Mouse (Mus musculus) limb, embryonic 13.5 days (tissue): Measurements from ENCODE around the gene Btbd16. TPM values are rescaled to one million over a fixed set of nuclear protein-coding genes. Genes with fewer than 3 reads are reported as not detected.

Experiments
- ATAC-seq: fragments of 200-750 bp; cut with Nextera tagmentation; 2 replicates; pipeline ENCODE4 v1.8.0; 2017; ENCODE audit warnings: low read depth, moderate number of reproducible peaks, moderate TSS enrichment; ENCODE audit not compliant: low FRiP score
- H3K27ac ChIP-seq: fragments of 300-500 bp; sonication (generic); 2 replicates; pipeline ENCODE4 v1.5.1; 2015; ENCODE audit warnings: inconsistent platforms, mild to moderate bottlenecking, moderate library complexity
- H3K27me3 ChIP-seq: fragments of 300-500 bp; sonication (generic); 2 replicates; pipeline ENCODE4 v1.6.1; 2015; ENCODE audit warnings: mild to moderate bottlenecking, inconsistent platforms
- H3K36me3 ChIP-seq: fragments of 300-500 bp; sonication (generic); 2 replicates; pipeline ENCODE4 v1.6.1; 2015; ENCODE audit warnings: inconsistent platforms, mild to moderate bottlenecking, moderate library complexity
- H3K4me1 ChIP-seq: fragments of 300-500 bp; sonication (generic); 2 replicates; pipeline ENCODE4 v1.6.1; 2015; ENCODE audit warnings: inconsistent platforms
- H3K4me2 ChIP-seq: fragments of 300-500 bp; sonication (generic); replicated peaks from 2 replicates; pipeline ENCODE4 v1.6.1; 2015; ENCODE audit warnings: inconsistent platforms, mild to moderate bottlenecking, moderate library complexity
- H3K4me3 ChIP-seq: fragments of 300-500 bp; sonication (generic); 2 replicates; pipeline ENCODE4 v1.5.1; 2015; ENCODE audit warnings: moderate library complexity, mild to moderate bottlenecking, inconsistent platforms
- H3K9ac ChIP-seq: fragments of 300-500 bp; sonication (generic); 2 replicates; pipeline ENCODE4 v1.6.1; 2015; ENCODE audit warnings: mild to moderate bottlenecking, inconsistent platforms
- H3K9me3 ChIP-seq: fragments of 300-500 bp; sonication (generic); 2 replicates; pipeline ENCODE4 v1.6.1; 2016; ENCODE audit warnings: inconsistent platforms
- WGBS: fragments of 180-500 bp; shearing (Covaris S2); methylation state at CpG from one replicate; pipeline ENCODE4 v1.1.7; 2015; 5-methylcytosine and 5-hydroxymethylcytosine counted together
- polyA plus RNA-seq: library from polyadenylated mRNA; unstranded; fragments of >200 nt; fragmentation: Nextera tagmentation; extraction: Ambion mirVana; gene quantifications from 2 replicates; pipeline ENCODE4 v1.2.1, GENCODE M21; 2015

The Btbd16 gene
- 0.22 TPM in 1 of 2 replicates, not detected in the other for polyA plus RNA-seq

DNA sequence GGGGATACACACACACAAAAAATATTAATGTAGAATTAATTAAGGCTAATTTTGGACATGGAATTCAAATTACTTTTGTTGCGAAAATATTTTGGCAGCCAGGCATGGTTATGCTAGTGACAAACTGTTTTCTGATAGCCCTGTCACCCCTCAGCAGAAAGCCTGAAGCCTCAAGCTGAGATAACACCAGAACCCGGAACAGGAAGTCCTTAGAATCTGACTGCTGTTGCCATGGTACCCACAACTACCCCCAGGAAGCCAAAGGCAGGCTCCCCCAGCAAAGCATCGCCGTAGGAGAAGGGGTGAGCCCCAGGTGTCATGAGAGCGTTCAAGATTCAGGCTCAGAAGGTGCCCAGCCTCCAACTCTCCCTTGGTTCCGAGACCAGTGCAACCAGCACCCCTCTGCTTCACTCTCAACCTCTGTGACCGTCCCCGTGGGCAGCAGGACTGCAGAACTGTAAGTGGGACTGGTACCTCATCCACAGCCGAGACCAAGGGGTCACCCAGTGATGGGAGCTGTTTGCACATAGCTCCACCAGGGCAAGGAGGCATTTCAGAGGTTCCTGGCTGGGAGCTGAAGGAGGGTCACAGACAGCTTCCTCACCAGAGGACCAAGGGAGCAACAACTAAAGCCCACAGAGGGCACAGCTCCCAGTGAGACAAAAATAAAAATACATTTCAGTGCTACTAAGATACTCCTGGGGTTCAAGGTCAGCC, at the start of gene Btbd16:
Gene Btbd16 (plus strand): TSS at position 156 of the 717 bp plus-strand sequence.
- no peaks in the 10 kb centered on the region for H3K36me3 ChIP-seq
- H3K4me1 ChIP-seq: no peaks in the 10 kb centered on the region
- H3K9me3 ChIP-seq: no peaks in the 10 kb centered on the region
- H3K27me3 ChIP-seq: no peaks in the 10 kb centered on the region
- ATAC-seq: no peak
- H3K27ac ChIP-seq: no peak within 1 kb of the TSS
- no peak within 1 kb of the TSS for H3K4me3 ChIP-seq
- H3K4me2 ChIP-seq: no peak within 1 kb of the TSS
- H3K9ac ChIP-seq: no peak within 1 kb of the TSS
- 64% methylated on average over 9 of the region's 9 CpGs for WGBS

- H3K36me3 ChIP-seq: peaks cover 62% of the 10 kb centered on the region
- H3K9ac ChIP-seq: no peak overlapping the region
- H3K4me2 ChIP-seq: no peak overlapping the region
- ATAC-seq: no peak
- no peak overlapping the region for H3K27ac ChIP-seq
- WGBS: 78% methylated on average over 3 of the region's 3 CpGs
- no peaks in the 10 kb centered on the region for H3K27me3 ChIP-seq
- H3K9me3 ChIP-seq: no peaks in the 10 kb centered on the region
- H3K4me1 ChIP-seq: peaks cover 8% of the 10 kb centered on the region; the same call in 1 of the 2 replicates
- no peak overlapping the region for H3K4me3 ChIP-seq
Observed at GRCm38 (mm10) chr7:130726185-130726584, 47.7 kb upstream of the Btbd16 start.

DNA sequence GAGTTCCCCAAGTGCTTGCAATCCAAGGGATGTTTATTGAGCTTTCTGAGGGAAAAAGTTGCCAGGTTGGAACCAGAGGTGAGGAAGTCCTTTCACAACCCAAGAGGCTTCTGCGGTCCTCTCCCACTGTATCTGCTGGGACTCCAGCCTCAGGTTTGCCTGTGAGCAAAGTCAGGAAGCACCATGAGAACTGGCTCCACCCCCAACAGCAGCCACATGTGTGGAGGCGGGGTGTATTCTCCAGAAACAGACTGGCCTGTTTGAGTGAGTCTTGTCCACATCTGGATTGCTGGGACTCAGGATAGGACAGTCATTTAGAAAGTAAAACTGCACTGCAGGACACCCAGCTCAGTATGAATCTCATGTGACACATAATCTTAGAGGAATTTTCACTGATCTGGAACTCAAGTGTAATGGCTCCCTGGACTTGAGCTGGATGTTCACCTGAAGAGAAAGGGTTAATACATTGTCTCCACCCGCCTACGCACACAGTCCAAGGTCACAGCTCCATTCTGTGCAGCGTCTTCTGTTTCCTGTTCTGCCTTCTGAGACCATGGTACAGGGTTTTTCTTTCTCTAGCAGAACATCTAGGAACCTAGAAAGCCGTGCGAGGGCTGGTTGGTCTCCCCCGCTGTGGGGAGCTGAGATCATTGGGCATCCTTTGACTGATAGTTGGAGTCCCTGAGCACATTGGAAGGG, 47.0 kb upstream of the Btbd16 start:
- peaks cover 65% of the 10 kb centered on the region for H3K36me3 ChIP-seq
- no peak overlapping the region for H3K4me2 ChIP-seq
- H3K27me3 ChIP-seq: no peaks in the 10 kb centered on the region
- H3K27ac ChIP-seq: peak overlapping the region; percentile 52
- no peak overlapping the region for H3K9ac ChIP-seq
- no peak overlapping the region for H3K4me3 ChIP-seq
- peaks cover 13% of the 10 kb centered on the region; the same call in 1 of the 2 replicates for H3K4me1 ChIP-seq
- H3K9me3 ChIP-seq: no peaks in the 10 kb centered on the region
- ATAC-seq: no peak
- WGBS: 52% methylated on average over 8 of the region's 8 CpGs

GRCm38 (mm10) chr7:130727560-130727959, 46.3 kb upstream of the Btbd16 start:
- H3K4me3 ChIP-seq: no peak overlapping the region
- no peaks in the 10 kb centered on the region for H3K9me3 ChIP-seq
- H3K4me2 ChIP-seq: no peak overlapping the region
- peaks cover 65% of the 10 kb centered on the region for H3K36me3 ChIP-seq
- ATAC-seq: no peak
- H3K27ac ChIP-seq: peak overlapping the region; percentile 52; the same call in 1 of the 2 replicates
- 94% methylated on average over 4 of the region's 4 CpGs for WGBS
- H3K4me1 ChIP-seq: peaks cover 17% of the 10 kb centered on the region; the same call in 1 of the 2 replicates
- no peak overlapping the region for H3K9ac ChIP-seq
- H3K27me3 ChIP-seq: no peaks in the 10 kb centered on the region

DNA sequence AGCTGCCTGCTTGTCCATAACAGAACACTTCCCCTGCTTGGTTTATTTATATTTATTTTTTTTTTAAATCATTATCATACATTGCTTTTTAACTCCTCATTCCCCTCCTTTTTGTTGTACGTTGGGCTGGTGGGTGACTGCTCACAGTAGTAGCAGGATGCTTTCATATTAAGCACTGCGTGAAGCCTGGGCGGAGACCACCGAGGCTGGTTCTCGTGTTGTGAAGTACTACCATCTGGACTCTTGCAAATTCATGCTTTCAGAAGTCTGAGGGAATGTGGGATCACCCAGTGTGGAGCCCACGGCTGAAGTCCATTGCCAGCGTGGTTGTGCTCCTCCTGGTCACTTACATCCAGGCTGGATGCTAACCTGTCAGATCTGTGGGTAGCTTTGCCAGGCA, 42.1 kb upstream of the Btbd16 start:
- whole genome bisulfite sequencing: 63% methylated on average over 7 of the region's 7 CpGs
- H3K4me1 ChIP-seq: peaks cover 15% of the 10 kb centered on the region; the same call in 1 of the 2 replicates
- no peak overlapping the region for H3K4me2 ChIP-seq
- no peak for ATAC-seq
- H3K9ac ChIP-seq: no peak overlapping the region
- peaks cover 67% of the 10 kb centered on the region for H3K36me3 ChIP-seq
- no peaks in the 10 kb centered on the region for H3K27me3 ChIP-seq
- no peaks in the 10 kb centered on the region for H3K9me3 ChIP-seq
- H3K27ac ChIP-seq: no peak overlapping the region
- H3K4me3 ChIP-seq: no peak overlapping the region

GRCm38 (mm10) chr7:130732908-130733307, 41.0 kb upstream of the Btbd16 start:
- no peak overlapping the region for H3K27ac ChIP-seq

DNA sequence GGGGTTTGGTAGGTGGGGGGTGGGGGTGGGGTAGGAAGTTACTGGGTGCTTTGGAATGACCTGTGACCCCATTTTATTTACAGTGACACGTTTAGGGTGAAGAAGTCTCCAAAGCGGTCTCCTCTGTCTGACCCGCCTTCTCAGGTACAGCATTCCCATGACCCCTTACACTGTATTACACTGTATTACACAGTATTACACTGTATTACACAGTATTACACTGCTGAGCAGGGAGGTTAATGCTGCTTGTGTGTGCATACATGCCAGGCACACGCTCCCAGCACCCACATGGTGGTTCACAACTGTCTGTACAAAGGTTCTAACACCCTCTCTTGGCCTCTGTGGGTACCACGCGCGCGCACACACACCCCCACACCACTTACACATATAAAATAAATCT, 40.4 kb upstream of the Btbd16 start:
- Histone ChIP-seq H3K4me3 (no peak overlapping the region), H3K9ac (no peak overlapping the region), H3K36me3 (peaks cover 77% of the 10 kb centered on the region), H3K27me3 (no peaks in the 10 kb centered on the region), H3K9me3 (no peaks in the 10 kb centered on the region), H3K27ac (no peak overlapping the region), H3K4me1 (peaks cover 15% of the 10 kb centered on the region; the same call in 1 of the 2 replicates), H3K4me2 (no peak overlapping the region)
- 94% methylated on average over 8 of the region's 8 CpGs for WGBS
- ATAC-seq: no peak

More at GRCm38 (mm10) chr7:130732908-130733307, 41.0 kb upstream of the Btbd16 start:
- Histone ChIP-seq H3K36me3 (peaks cover 77% of the 10 kb centered on the region), H3K4me2 (no peak overlapping the region), H3K9ac (no peak overlapping the region), H3K4me3 (no peak overlapping the region), H3K27me3 (no peaks in the 10 kb centered on the region), H3K4me1 (peaks cover 15% of the 10 kb centered on the region; the same call in 1 of the 2 replicates), H3K9me3 (no peaks in the 10 kb centered on the region)
- no peak for ATAC-seq
- WGBS: 50% methylated on average over 6 of the region's 6 CpGs

GRCm38 (mm10) chr7:130734195-130734787, 39.6 kb upstream of the Btbd16 start:
- Histone ChIP-seq H3K9me3 (no peaks in the 10 kb centered on the region), H3K4me2 (no peak overlapping the region), H3K9ac (no peak overlapping the region), H3K4me1 (peaks cover 15% of the 10 kb centered on the region; the same call in 1 of the 2 replicates), H3K27me3 (no peaks in the 10 kb centered on the region), H3K4me3 (no peak overlapping the region), H3K27ac (no peak overlapping the region), H3K36me3 (peaks cover 77% of the 10 kb centered on the region)
- no peak for ATAC-seq
- WGBS: 92% methylated on average over 2 of the region's 2 CpGs

DNA sequence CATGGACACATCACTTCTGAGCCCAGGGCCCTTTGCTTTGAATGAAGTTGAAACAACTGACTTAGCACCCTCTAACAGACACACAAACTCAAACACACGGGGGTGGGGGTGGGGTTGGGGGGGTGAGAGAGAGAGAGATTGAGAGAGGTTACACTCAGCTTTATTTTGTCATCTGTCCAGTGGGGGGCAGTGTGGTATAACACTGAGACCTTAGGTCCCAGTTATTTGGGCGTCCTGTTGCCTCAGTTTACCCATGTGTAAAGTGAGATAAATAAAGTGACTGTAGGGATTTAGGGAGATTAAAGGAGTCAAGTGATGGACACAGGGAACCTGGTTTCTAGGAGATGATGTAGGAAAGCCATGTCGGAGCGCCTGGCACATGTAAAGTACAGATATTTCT, 32.8 kb upstream of the Btbd16 start:
- no peaks in the 10 kb centered on the region for H3K27me3 ChIP-seq
- no peak overlapping the region for H3K27ac ChIP-seq
- no peak overlapping the region for H3K9ac ChIP-seq
- H3K9me3 ChIP-seq: no peaks in the 10 kb centered on the region
- ATAC-seq: no peak
- no peak overlapping the region for H3K4me3 ChIP-seq
- WGBS: 89% methylated on average over 4 of the region's 4 CpGs
- H3K4me1 ChIP-seq: peaks cover 4% of the 10 kb centered on the region; the same call in 1 of the 2 replicates
- peaks cover 94% of the 10 kb centered on the region for H3K36me3 ChIP-seq
- no peak overlapping the region for H3K4me2 ChIP-seq

- Histone ChIP-seq H3K27me3 (no peaks in the 10 kb centered on the region), H3K27ac (no peak overlapping the region), H3K36me3 (peaks cover 95% of the 10 kb centered on the region), H3K4me1 (peaks cover 4% of the 10 kb centered on the region; the same call in 1 of the 2 replicates), H3K4me2 (no peak overlapping the region), H3K9me3 (no peaks in the 10 kb centered on the region), H3K4me3 (no peak overlapping the region), H3K9ac (no peak overlapping the region)
- ATAC-seq: peak; percentile 24; the same call in 1 of the 2 replicates
- WGBS: 76% methylated on average over 9 of the region's 9 CpGs
Observed at GRCm38 (mm10) chr7:130743239-130744025, 30.4 kb upstream of the Btbd16 start.

GRCm38 (mm10) chr7:130749165-130749564, 24.7 kb upstream of the Btbd16 start:
- no peak overlapping the region for H3K9ac ChIP-seq
- ATAC-seq: no peak
- no peaks in the 10 kb centered on the region for H3K27me3 ChIP-seq
- no peaks in the 10 kb centered on the region for H3K4me1 ChIP-seq
- WGBS: 94% methylated on average over 4 of the region's 4 CpGs
- H3K36me3 ChIP-seq: peaks cover 91% of the 10 kb centered on the region
- H3K27ac ChIP-seq: no peak overlapping the region
- no peak overlapping the region for H3K4me3 ChIP-seq
- no peak overlapping the region for H3K4me2 ChIP-seq
- H3K9me3 ChIP-seq: no peaks in the 10 kb centered on the region
